Comparison of ENCODE assay signal across 11 mouse cellular contexts in genomic region chr11:88581375-88581774, GRCm38 (mm10).
DNase-seq lines count a peak whose midpoint lies in the region; ATAC-seq and TF ChIP-seq lines count a peak whose summit lies in the region.
"Had no signal": no experiment of that assay in that cellular context is flagged by ENCODE, and none has a peak within 500 bp of the region (broad histone marks: within the 10 kb centered on the region; RNA-seq: fewer than 3 reads in every experiment).

No protein-coding gene starts in this region.

- no peak overlapping the region for H3K9ac ChIP-seq in heart, adult 2 months (ENCODE audit: low read depth, low read length)
- H3K9ac ChIP-seq in lung, embryonic 16.5 days (ENCODE audit: low read length) = no peak overlapping the region
- peak overlapping the region; percentile 11; the same call in 1 of the 2 replicates for H3K9ac ChIP-seq in hindbrain, embryonic 16.5 days (ENCODE audit: low read depth, low read length)
- no peak overlapping the region; the same call in 1 of the 2 replicates for H3K9ac ChIP-seq in neural tube, embryonic 15.5 days (replicated peaks)
- H3K9ac ChIP-seq: limb, embryonic 13.5 days had no signal

- TF ChIP-seq EP300 in heart, adult 2 months (IDR thresholded peaks at IDR 0.05; ENCODE audit: insufficient read depth, low read depth, low read length) = no peak

- WGBS in heart, adult 2 months = 35% methylated on average over 7 of the region's 7 CpGs
- WGBS in lung, embryonic 16.5 days = 51% methylated on average over 7 of the region's 7 CpGs
- WGBS in lung, adult 2 months = 54% methylated on average over 7 of the region's 7 CpGs
- WGBS in hindbrain, embryonic 16.5 days = 55% methylated on average over 7 of the region's 7 CpGs
- WGBS in neural tube, embryonic 15.5 days = 63% methylated on average over 7 of the region's 7 CpGs

- peaks cover 16% of the 10 kb centered on the region for H3K36me3 ChIP-seq in heart, adult 2 months (ENCODE audit: control insufficient read depth, insufficient read depth, low read length)
- H3K36me3 ChIP-seq in lung, embryonic 16.5 days (ENCODE audit: control insufficient read depth, insufficient read depth, low read length) = 0 out of 2 replicates have a peak, but pooled peaks cover 2% of the 10 kb centered on the region
- no peaks in the 10 kb centered on the region for H3K36me3 ChIP-seq in hindbrain, embryonic 16.5 days (ENCODE audit: control insufficient read depth, insufficient read depth, low read length)
- H3K36me3 ChIP-seq in neural tube, embryonic 15.5 days = no peaks in the 10 kb centered on the region
- H3K36me3 ChIP-seq: limb, embryonic 13.5 days had no signal

- ATAC-seq in lung, embryonic 16.5 days (ENCODE audit: low read depth) = no peak
- ATAC-seq in hindbrain, embryonic 16.5 days = no peak
- no peak for ATAC-seq in neural tube, embryonic 15.5 days (ENCODE audit: low FRiP score)
- ATAC-seq: Patski had no signal

- no peak overlapping the region for H3K4me3 ChIP-seq in heart, adult 2 months
- no peak overlapping the region for H3K4me3 ChIP-seq in lung, embryonic 16.5 days (ENCODE audit: low read length)
- H3K4me3 ChIP-seq in lung, adult 2 months (replicated peaks; ENCODE audit: extremely low read depth, low read depth, low read length) = no peak overlapping the region
- H3K4me3 ChIP-seq in hindbrain, embryonic 16.5 days (ENCODE audit: low read length) = no peak overlapping the region
- H3K4me3 ChIP-seq in neural tube, embryonic 15.5 days (replicated peaks) = no peak overlapping the region
- H3K4me3 ChIP-seq: limb, embryonic 13.5 days had no signal

- no peak overlapping the region for H3K4me2 ChIP-seq in lung, embryonic 16.5 days (ENCODE audit: low read depth, low read length)
- H3K4me2 ChIP-seq in hindbrain, embryonic 16.5 days (ENCODE audit: low read length) = no peak overlapping the region
- no peak overlapping the region for H3K4me2 ChIP-seq in neural tube, embryonic 15.5 days

- no peak for TF ChIP-seq CTCF in heart, adult 2 months (IDR thresholded peaks at IDR 0.05)
- no peak for TF ChIP-seq CTCF in lung, adult 2 months (IDR thresholded peaks at IDR 0.05; ENCODE audit: insufficient read depth, low read length)

- TF ChIP-seq POLR2A in heart, adult 2 months (IDR thresholded peaks at IDR 0.05; ENCODE audit: insufficient read depth, low read depth, low read length) = no peak
- no peak for TF ChIP-seq POLR2A in lung, adult 2 months (IDR thresholded peaks at IDR 0.05; ENCODE audit: borderline replicate concordance, extremely low read depth, low read depth, low read length)

- H3K27ac ChIP-seq in heart, adult 2 months = peak overlapping the region; percentile 75
- H3K27ac ChIP-seq in lung, embryonic 16.5 days (ENCODE audit: low read length) = peak overlapping the region; percentile 65; the same call in 1 of the 2 replicates
- H3K27ac ChIP-seq in hindbrain, embryonic 16.5 days (ENCODE audit: low read depth, low read length) = peak overlapping the region; percentile 83
- H3K27ac ChIP-seq in neural tube, embryonic 15.5 days (replicated peaks) = peak overlapping the region; percentile 77

- no peaks in the 10 kb centered on the region for H3K27me3 ChIP-seq in heart, adult 2 months (ENCODE audit: control insufficient read depth, insufficient read depth, low read length)
- no peaks in the 10 kb centered on the region for H3K27me3 ChIP-seq in lung, embryonic 16.5 days (ENCODE audit: control insufficient read depth, insufficient read depth, low read depth, low read length)
- H3K27me3 ChIP-seq in hindbrain, embryonic 16.5 days (replicated peaks; ENCODE audit: control insufficient read depth, insufficient read depth, low read length) = no peaks in the 10 kb centered on the region
- H3K27me3 ChIP-seq in neural tube, embryonic 15.5 days (replicated peaks) = no peaks in the 10 kb centered on the region
- H3K27me3 ChIP-seq: Patski had no signal

- H3K9me3 ChIP-seq in lung, embryonic 16.5 days (ENCODE audit: control insufficient read depth, low read length) = no peaks in the 10 kb centered on the region
- H3K9me3 ChIP-seq in hindbrain, embryonic 16.5 days (ENCODE audit: control insufficient read depth, low read length) = no peaks in the 10 kb centered on the region
- no peaks in the 10 kb centered on the region for H3K9me3 ChIP-seq in neural tube, embryonic 15.5 days (replicated peaks)
- H3K9me3 ChIP-seq: limb, embryonic 13.5 days had no signal

- H3K4me1 ChIP-seq in heart, adult 2 months (ENCODE audit: control insufficient read depth, insufficient read depth, low read length) = peaks cover 26% of the 10 kb centered on the region
- H3K4me1 ChIP-seq in lung, embryonic 16.5 days (replicated peaks; ENCODE audit: control insufficient read depth, insufficient read depth, low read length) = peaks cover 56% of the 10 kb centered on the region
- peaks cover 26% of the 10 kb centered on the region for H3K4me1 ChIP-seq in lung, adult 2 months (ENCODE audit: control insufficient read depth, insufficient read depth, low read length)
- peaks cover 66% of the 10 kb centered on the region for H3K4me1 ChIP-seq in hindbrain, embryonic 16.5 days (ENCODE audit: control insufficient read depth, insufficient read depth, low read depth, low read length)
- peaks cover 83% of the 10 kb centered on the region for H3K4me1 ChIP-seq in neural tube, embryonic 15.5 days

- no peak for DNase-seq in heart, adult 2 months
- no peak for DNase-seq in heart, adult 8-10 months (ENCODE audit: low spot score)
- no peak for DNase-seq in lung, adult 2 months
- no peak for DNase-seq in left cerebral cortex, postnatal 10 days (ENCODE audit: extremely low spot score in 1 of 2, low spot score in 2 of 2)
- no peak for DNase-seq in adrenal gland, adult 18-20 months (ENCODE audit: low spot score in 2 of 2)
- DNase-seq: kidney, adult 11 months had no signal

- no peaks in the 10 kb centered on the region for H3K79me2 ChIP-seq in heart, adult 2 months (replicated peaks; ENCODE audit: control insufficient read depth, insufficient read depth, low read length)

- intact Hi-C loops in heart, adult 2 months (cut with DNase I) = loop anchor here (2.0 kb wide), 1 partner anchor 19 kb away; no protein-coding TSS in a partner anchor
- intact Hi-C loops in left cerebral cortex, postnatal 10 days (cut with DNase I) = loop anchor here (5.0 kb wide), 1 partner anchor 136 kb away; the partner anchor contains the start of gene Msi2
